13 mouse cellular contexts compared by ENCODE assay signal in genomic region chr10:122683819-122684330, GRCm38 (mm10).
"Had no signal": no experiment of that assay in that cellular context is flagged by ENCODE, and none has a peak within 500 bp of the region (broad histone marks: within the 10 kb centered on the region; RNA-seq: fewer than 3 reads in every experiment).

No protein-coding gene starts in this region.

- DNase-seq: layer of hippocampus, adult 9-11 months; liver, embryonic 13.5 days; lung, adult 2 months; lung, postnatal 14 days; lung, postnatal 4 days; midbrain, embryonic 14.5 days; thymus, adult 2 months; thymus, postnatal 14 days; thymus, postnatal 4 days had no signal

- H3K36me3 ChIP-seq: limb, embryonic 10.5 days; limb, embryonic 13.5 days; liver, embryonic 13.5 days had no signal

- H3K27ac ChIP-seq: layer of hippocampus, adult 2 months; limb, embryonic 10.5 days; limb, embryonic 13.5 days; liver, embryonic 13.5 days; stomach, postnatal 0 days had no signal

- H3K4me3 ChIP-seq: layer of hippocampus, adult 2 months; limb, embryonic 10.5 days; limb, embryonic 13.5 days; liver, embryonic 13.5 days had no signal
